Mouse (Mus musculus) kidney, adult 11 months (tissue): Measurements from ENCODE around the gene Kcnrg.
"Not testable (repeated sequence)": the region's sequence is repeated elsewhere in the genome, so short reads cannot be mapped to it uniquely, and the experiment has no call there.

Source experiments
- DNase-seq: peaks from one replicate; pipeline ENCODE4 v3.0.0; 2022

Gene Kcnrg

DNA sequence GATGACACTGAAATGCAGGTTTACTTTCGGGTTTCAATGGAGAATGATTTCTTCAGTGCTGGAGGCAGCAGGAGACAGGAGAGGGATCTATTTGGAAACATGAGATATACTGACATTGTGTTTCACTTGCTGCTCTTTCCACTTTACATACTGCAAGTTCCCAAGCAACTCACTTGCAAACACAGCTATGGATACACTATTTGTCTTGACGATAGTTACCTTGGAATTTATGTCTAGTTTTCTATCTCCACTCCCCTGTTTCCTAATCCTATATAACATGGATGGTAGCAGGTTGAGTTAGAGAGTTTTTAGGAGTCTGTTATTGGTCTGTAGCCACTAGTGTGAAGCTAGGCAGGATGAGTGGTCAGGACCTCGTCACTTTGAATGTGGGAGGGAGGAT, at the start of gene Kcnrg:
Gene Kcnrg (plus strand): TSS at position 301 of the 400 bp plus-strand sequence.
- DNase-seq, result no peak

DNA sequence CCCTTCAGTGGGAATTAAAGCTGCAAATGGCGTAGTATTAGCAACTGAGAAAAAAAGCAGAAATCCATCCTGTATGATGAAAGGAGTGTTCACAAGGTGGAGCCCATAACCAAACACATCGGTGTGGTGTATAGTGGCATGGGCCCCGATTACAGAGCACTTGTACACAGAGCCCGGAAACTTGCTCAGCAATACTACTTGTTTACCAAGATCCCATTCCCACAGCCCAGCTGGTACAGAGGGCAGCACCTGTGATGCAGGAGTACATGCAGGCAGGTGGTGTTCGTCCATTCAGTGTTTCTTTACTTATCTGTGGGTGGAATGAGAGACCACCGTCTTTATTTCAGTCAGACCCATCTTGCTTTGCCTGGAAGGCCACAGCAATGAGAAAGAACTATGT, 48.4 kb upstream of the Kcnrg start:
- no peak for DNase-seq

DNA sequence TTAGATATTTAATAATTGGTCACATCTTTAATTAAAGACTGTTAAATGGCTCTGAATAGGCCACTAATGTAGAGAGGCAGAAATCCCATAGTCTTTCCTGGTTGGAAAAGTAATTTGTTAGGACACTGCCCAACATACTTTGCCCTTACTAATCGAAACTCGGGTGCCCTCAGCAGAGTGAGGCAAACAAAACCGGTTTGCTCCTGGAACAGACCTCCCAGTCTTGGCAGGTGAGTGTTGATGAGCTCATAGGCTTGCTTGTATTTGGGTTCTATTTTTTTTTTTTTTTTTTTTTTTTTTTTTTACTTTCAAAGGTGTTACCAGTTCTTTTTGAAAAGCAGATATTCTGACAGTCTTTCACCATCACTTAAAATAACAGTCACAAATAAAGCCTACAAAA, 47.4 kb upstream of the Kcnrg start:
- DNase-seq, result peak; percentile 42

DNA sequence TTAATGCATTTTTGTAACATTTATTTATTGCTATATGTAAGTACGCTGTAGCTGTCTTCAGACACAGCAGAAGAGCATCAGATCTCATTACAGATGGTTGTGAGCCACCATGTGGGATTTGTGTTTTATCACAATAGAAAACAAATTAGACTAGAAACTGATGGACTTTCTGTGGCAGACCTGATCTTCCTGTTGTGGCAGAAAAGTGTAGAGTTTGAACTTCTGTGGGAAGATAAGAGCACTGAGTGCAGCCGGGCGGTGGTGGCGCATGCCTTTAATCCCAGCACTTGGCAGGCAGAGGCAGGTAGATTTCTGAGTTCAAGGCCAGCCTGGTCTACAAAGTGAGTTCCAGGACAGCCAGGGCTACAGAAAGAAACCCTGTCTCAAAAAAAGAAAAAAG, 41.0 kb upstream of the Kcnrg start:
- DNase-seq, result not testable (repeated sequence)

DNA sequence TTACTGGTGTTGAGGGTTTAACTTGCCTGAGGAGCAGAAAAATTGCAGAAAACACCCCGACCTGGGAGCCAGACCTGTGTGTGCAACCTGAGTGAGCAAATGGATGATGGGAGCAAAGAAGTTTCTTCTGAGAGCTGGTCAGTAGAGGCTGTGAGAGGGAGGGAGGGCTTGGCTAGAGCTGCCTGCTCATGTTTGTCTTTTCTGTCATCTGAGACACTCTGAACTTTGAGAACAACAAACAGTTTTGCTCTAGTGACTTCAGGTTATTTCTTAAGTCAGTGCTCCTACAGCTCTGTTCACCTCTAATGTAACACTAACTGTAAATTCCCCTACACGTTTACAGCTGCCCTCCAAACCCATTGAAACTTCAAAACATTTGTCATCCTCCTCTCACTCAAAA, 37.9 kb upstream of the Kcnrg start:
- no peak for DNase-seq

DNA sequence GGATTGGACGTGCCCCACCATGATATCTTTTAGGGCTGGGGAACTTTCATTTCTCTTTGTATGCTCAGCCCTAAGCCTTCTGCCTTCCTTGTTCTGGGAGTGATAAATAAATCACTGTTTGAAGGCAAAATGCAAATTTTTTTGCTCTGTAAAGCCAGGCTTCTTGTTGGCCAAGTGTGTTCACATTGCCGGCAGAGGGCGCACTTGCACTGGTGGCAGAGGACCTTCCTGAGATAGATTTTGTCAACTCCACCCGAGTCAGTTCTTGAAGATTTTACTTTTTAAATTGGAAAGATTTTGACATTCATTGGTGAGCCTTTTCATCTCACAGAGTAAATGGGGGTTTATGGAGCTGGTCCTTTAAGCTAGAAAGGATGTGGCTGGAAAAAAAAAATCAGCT, 35.9 kb upstream of the Kcnrg start:
- DNase-seq, result peak; percentile 76

DNA sequence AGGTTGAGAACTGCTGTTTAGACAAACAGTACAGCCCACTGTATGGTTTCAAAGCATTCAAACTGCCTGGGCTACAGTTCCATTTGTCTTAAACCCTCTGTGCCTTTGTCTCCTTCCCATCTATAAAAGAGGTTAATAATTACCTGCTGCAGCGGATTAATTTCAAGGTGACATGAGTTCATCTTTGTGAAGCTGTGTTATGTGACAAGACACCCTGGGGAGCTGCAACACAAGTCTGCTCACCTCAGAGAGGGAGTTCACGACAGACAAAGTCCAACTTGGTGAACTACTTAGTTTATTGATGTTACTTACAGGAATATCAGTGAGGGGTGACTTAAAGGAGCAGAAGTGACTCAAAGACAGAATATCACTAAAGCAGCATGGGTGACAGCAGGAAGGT, 35.1 kb upstream of the Kcnrg start:
- DNase-seq, result peak; percentile 58

DNA sequence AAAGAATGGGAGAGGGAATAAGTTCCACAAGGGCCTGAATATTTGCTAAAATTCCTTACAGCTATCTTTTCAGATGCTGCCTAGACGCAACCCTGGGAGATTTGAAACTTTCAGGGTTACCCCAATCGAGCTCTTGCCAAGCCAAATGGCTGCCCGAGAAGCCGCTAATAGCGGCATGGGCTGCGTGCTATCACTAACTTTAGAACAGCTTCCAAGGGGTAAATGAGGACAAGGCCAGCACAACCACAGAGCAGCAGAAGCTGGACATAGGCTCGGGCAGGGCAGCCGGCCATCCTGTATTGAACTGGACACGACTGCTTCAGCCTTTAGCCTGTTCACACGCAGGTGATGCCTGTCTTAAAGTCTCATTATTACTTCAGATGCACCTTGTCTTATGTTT, 32.2 kb upstream of the Kcnrg start:
- no peak for DNase-seq

DNA sequence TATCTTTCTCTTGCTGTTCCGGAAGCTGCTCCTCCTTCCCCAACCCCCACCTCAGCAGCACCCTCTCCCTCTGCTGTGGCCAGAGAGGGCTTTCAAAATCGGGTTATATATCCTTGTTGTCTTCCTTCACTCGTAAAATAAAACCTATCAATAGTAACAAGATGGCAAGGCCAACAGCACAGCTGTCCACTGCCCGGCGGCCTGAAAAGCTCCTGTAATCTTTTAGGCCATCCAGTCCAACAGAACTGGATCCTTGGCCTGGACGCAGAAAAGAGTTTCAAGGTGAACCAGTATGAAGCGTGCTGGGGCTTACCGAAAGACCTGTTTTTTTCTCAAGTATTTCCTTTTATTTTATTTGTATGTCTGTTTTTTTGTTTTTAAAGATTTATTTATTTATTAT, 31.3 kb upstream of the Kcnrg start:
- DNase-seq, result no peak

DNA sequence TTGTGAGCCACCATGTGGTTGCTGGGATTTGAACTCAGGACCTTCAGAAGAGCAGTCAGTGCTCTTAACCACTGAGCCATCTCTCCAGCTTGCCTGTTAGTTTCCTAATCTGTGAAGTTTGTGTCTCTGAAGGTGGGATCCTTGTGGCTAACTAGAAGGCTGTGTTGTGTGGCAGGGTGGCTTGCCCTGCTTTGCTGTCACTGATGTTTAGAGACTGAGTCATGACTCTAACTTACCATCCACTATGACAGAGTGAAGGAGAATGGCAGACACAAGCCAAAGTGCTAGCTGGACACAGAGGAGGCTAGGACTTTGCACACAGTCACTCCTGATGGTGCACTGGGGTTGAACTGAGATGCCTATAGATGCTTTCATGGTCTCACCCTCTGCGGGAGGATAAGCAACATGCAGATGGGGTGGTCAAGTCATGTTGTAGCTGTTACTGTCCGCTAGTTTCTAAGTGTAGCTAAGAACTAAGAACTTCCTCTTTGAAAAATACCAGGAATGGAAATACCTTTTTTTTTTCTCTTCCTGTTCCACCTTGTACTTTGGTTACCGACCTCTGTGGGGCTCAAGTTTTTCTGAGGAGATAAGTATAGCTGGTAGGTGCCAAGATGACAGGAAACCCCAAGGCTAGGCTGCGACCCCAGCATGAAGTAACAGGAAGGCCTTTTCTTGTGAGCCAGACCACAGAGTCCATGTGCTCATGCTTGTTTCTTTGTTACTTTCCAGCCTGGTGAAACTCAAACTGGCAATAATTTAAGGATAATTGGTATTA, 17.8 kb upstream of the Kcnrg start:
- no peak for DNase-seq

DNA sequence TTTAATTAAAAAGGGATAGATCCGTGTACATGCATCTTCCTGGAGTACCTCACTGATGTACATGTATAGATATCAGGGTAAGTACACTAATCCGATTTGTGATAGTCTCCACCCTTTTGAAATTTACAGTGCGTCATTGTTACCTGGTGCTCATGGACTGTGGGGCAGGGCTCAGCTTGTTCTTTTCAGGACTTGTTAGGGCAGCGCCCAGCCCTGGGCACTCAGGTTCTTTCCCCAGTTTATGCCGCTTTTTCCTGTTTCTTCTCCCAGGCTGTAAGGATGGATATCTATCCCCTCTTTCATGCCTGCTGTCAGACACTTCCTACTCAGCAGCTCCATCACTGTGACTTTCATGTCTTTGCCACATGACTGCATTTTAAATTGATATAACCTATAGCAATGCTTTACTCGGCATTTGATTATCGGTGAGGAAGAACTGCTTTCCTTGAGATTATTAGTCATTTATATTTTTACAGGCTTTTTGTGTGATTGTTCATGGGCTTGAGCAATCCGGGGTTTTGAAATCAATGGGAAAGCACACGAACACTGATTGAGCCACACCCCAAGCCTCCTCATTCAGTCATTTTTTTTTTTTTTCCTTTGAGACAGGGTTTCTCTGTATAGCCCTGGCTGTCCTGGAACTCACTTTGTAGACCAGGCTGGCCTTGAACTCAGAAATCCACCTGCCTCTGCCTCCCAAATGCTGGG, 10.4 kb upstream of the Kcnrg start:
- DNase-seq, result no peak

DNA sequence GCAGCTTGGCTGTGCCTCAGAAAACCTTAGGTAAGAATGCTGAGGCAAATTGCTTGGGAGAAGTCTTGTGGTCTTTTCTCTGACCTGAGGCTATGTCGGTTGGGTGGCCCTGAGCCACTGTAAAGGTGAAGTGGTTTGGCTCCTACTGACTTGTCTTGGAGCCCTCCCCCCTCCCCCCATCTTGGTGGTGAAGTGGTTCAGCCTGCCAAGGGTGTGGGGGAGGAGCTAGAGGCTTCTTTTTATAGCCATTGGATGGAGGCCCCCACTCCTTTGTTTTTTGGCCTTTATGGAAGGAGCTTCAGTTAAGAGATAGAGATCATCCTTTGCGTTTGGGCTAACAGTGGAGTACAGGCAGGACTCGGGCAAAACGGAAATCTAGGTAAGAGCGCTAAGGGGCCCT, 9.3 kb upstream of the Kcnrg start, which contains the start of gene Trim13:
Gene Trim13 (plus strand): TSS at position 280 of the 400 bp plus-strand sequence.
- no peak for DNase-seq

DNA sequence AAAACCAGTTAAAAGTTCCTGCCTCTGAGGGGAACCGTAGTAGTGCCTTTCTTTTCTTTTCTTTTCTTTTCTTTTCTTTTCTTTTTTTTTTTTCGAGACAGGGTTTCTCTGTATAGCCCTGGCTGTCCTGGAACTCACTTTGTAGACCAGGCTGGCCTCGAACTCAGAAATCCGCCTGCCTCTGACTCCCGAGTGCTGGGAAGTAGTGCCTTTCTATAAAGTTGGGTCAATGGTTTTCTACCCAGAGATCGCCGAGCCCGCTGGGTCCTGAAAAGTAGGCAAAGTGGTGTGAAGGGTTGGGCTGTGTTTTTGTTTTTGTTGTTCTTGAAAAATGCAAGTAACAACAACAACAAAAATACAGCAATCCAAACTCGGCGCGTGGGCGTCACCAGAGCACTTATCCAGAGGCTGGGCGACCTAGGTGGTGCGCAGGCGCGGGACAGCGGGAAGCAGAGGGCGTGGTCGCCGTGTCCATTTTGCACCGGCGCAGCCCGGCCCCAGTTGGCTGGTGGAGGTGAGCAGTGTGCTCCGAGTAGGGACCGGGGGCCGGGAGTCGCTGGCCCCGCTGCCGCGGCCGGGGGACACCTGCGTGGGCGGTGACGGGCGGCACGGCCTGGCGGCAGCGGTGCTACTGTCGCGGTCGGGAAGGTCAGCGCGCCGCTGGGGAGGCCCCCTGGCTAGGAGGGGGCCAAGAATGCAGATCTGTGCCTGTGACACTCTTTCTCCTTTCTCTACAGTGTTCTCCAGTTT, 8.0 kb upstream of the Kcnrg start:
- peak; percentile 90 for DNase-seq

DNA sequence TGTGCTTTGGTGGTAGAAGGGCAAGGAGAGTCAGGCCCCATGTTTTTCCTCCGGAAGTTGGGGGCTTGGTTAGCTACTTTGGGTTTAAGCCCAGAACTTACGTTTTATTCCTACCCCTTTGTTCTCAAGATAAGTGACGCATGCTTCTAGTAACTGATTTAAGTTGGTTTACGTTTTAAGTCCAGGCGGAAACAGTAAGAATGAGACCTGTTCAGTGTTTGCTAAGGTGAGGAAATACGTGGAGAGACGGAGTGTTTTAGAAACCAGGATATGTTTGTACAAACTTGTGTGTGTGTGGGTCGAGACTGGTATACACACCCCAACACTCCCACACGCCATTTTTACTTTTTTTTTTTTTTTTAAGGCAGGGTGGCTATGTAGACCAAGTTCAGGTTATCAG, 5.9 kb upstream of the Kcnrg start:
- no peak for DNase-seq

DNA sequence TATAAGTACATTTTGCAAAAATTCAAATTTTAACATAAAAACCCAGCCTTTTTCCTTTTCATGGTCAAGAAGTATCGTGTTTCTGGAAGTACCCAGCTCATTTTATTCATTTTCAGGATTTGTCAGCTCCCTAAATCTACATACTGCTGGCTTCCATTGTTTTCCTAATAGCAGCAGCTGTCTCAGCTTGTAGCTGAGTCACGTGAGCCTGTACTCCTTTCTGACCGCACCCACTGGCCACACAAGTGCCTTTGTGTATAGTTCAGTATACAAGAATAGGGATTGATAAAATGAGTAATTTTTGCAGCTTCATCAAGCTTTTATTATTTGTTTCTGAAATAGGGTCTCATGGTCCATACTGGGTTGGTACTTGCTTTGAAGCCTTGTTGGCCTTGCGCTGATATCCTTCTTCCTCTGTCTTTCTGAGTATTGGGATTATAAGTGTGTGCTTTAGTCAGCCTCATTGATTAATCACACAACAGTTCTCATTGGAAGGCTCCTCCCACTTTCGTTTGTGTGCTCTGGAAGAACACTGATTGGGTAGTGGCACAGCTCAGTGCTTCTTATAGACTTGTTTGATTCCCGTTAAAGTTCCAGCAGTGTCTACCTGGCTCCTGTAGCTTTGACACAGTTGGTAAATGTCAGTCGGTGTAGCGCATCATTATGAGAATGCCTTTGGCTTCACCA, 4.0 kb upstream of the Kcnrg start:
- no peak for DNase-seq

DNA sequence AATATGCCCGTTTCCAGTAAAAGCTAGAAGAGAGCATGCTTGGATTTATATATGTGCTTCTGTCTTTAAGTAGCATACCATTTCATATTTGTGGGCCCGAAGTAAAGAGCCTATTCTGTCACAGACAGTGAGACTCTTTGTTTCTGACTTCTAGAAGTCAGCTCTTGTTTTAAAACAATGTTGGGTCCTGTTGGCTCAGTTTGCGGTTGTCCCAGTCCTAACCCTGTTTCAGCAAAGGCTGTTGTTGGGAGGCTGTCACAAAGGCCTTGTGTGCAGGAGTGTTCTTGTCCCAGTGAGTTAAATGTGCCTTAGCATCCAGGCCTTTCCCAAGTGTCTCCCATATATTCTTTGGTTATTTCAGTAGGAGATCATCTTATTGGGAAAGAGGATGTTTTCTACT, 3.2 kb upstream of the Kcnrg start:
- no peak for DNase-seq

DNA sequence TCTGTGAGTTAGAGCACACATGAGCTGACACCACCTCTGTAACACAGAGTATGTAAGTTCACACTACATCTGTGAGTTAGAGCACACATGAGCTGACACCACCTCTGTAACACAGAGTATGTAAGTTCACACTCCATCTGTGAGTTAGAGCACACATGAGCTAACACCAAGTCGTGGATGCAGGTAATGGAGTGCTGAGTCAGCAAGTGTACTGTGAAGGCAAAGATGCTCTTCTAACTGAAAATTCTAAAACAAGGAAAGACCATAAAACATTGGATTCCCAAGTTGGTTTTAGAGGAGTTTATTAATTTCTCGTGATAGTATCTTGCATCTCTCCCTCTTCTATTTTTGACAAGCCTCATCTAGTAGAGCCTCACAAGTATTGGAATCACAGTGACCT, 1.2 kb upstream of the Kcnrg start:
- DNase-seq, result not testable (repeated sequence)

DNA sequence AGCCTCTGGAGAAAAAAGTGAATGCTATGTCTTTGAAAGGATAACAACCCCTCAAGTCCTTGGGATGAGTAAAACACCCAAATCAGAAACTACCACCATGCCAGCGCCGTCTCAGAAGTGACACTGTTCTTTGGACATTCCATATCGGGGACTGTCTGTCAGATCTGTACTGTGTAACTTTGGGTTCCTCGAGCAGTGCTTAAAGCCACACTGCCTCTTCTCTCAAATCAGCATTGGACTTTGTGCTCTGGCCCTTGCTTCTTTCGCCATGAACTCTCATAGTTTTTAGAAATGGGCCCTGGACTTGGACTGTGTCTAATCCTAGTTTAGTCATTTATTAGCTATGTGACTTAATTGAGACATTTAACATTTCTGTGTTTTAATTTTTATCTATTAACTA, 4.5 kb downstream of the Kcnrg start:
- peak; percentile 80 for DNase-seq

DNA sequence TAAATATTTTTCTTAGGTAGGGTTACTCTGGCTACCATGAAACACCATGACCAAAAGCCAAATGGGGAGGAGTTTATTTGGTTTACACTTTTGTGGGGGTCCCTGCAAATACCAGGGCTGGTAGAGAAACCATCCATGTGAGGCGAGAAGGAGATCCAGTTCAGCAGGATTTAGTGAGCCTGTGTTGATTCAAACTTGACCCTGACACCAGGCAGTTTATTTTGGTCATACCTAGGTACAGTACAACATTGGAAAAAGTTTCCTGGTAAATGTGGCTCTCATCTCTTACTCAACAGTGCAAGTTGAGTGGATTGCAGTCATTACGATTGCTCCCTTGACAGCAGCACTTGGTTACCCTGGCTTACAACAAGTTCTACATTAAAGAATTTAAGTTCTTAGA, 6.1 kb downstream of the Kcnrg start:
- no peak for DNase-seq

DNA sequence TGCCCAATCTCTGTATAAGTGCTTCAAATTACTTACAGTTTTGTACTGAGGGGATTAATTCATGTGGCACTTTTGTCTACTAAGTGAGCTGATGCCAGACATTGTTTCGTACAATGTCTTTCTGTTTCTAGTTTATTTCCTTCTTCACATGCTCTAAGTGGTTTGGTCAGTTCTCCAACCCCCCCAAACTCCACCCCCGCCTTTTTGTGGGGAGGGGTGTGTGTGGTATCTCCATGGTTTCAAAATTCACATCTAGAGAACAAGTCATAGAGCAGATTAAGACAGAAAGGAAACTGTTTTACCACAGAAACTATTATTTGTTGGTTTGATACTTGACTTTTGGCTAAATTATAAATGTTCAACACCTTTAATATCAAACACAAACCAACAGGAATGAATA, 13.1 kb downstream of the Kcnrg start:
- DNase-seq, result no peak

DNA sequence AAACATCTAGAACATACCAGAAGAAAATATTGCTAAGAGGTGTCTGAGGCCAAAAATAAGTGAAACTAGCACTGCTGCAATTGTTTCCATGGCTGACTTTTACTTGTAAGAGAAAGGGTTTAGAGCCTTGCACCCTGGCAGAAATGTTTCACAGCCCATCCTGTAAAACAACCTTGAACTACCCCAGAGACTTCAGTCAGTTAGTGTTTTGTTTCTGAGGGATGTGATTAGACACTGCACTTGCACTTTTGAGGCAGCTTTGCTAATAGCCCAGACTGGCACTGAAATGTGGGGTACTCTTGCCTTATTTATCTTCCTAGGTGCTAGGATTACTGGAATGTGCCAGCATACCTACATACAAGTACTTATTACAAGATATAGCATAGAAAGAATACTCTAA, 28.7 kb downstream of the Kcnrg start:
- no peak for DNase-seq

DNA sequence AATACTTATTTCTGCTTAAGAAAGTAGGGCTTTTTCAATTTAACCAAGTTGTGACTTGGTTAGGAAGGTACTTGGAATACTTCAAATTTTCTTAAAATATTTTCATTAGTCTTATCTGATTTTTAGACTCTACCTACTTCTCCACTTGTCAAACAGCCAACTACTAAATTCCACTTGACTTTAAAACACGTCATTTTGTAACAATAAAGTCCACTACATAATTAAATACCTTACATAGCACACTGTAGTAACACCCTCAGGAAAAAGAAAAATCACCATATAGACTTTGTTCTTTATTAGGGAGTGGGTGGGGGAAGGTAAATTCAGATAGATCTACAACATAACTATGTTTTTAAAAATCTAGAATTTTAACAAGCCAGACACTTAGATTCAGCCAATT, 35.4 kb downstream of the Kcnrg start:
- DNase-seq, result no peak

DNA sequence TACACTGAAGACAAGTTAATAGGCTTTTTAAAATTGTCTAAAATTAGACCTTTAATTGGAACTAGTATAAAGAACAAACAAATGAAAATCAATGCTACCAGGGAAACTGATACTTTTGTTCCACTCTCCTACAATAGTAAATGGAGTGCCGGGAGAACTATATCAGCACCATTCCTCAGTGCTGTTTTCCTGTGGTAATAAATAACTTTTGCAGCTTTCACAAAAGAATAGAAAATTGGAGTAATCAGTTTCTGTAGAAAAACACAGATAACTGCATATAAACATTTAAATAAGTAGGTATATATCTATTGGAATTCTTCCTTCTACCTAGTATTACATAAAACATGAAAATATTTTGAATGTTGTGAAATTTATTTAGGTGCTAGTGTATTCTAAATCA, 38.3 kb downstream of the Kcnrg start:
- no peak for DNase-seq
